Mouse (Mus musculus) kidney, embryonic 16.5 days (tissue): ENCODE measurements around the gene Gnpat. TPM values are rescaled to one million over a fixed set of nuclear protein-coding genes. Genes with fewer than 3 reads are reported as not detected.

Source experiments
- ATAC-seq: fragments of 200-750 bp; cut with Nextera tagmentation; 2 replicates; pipeline ENCODE4 v1.8.0; 2017; ENCODE audit warnings: moderate TSS enrichment; ENCODE audit not compliant: low FRiP score, low TSS enrichment
- H3K27ac ChIP-seq: fragments of 300-500 bp; sonication (generic); 2 replicates; pipeline ENCODE4 v1.5.1; 2014; ENCODE audit warnings: low read length
- H3K27me3 ChIP-seq: fragments of 300-500 bp; sonication (generic); 2 replicates; pipeline ENCODE4 v1.6.1; 2014; ENCODE audit warnings: low read length, control low read depth, mixed read lengths; ENCODE audit not compliant: insufficient read depth
- H3K36me3 ChIP-seq: fragments of 300-500 bp; sonication (generic); 2 replicates; pipeline ENCODE4 v1.6.1; 2014; ENCODE audit warnings: low read length, control low read depth, mixed read lengths; ENCODE audit not compliant: insufficient read depth
- H3K4me1 ChIP-seq: fragments of 300-500 bp; sonication (generic); 2 replicates; pipeline ENCODE4 v1.6.1; 2014; ENCODE audit warnings: low read length, control low read depth, mixed read lengths; ENCODE audit not compliant: insufficient read depth
- H3K4me2 ChIP-seq: fragments of 300-500 bp; sonication (generic); replicated peaks from 2 replicates; pipeline ENCODE4 v1.6.1; 2014; ENCODE audit warnings: low read depth, low read length
- H3K4me3 ChIP-seq: fragments of 300-500 bp; sonication (generic); 2 replicates; pipeline ENCODE4 v1.5.1; 2014; ENCODE audit warnings: mild to moderate bottlenecking, low read length
- H3K9ac ChIP-seq: fragments of 300-500 bp; sonication (generic); replicated peaks from 2 replicates; pipeline ENCODE4 v1.6.1; 2014; ENCODE audit warnings: low read length
- H3K9me3 ChIP-seq: fragments of 300-500 bp; sonication (generic); 2 replicates; pipeline ENCODE4 v1.6.1; 2016; ENCODE audit warnings: low read length, control low read depth
- WGBS: fragments of 180-500 bp; shearing (Covaris S2); extraction: QIAGEN DNeasy Blood & Tissue Kit; methylation state at CpG from one replicate; pipeline ENCODE4 v1.1.7; 2014; 5-methylcytosine and 5-hydroxymethylcytosine counted together
- polyA plus RNA-seq: library from polyadenylated mRNA; unstranded; fragments of >200 nt; fragmentation: Nextera tagmentation; extraction: Ambion mirVana; gene quantifications from 2 replicates; pipeline ENCODE4 v1.2.1, GENCODE M21; 2015

Gnpat gene
- polyA plus RNA-seq, 1 experiment from 2014 or later, result 122 TPM

- Histone ChIP-seq H3K9me3 (no peaks in the 10 kb centered on the region), H3K4me2 (no peak overlapping the region), H3K4me3 (no peak overlapping the region), H3K36me3 (0 out of 2 replicates have a peak, but pooled peaks cover 7% of the 10 kb centered on the region), H3K27me3 (no peaks in the 10 kb centered on the region), H3K9ac (no peak overlapping the region), H3K27ac (no peak overlapping the region), H3K4me1 (peaks cover 18% of the 10 kb centered on the region)
- no peak for ATAC-seq
- 78% methylated on average over 11 of the region's 11 CpGs for WGBS
Measured at GRCm38 (mm10) chr8:124929006-124929405, 66.2 kb downstream of the Gnpat start.

GRCm38 (mm10) chr8:124930086-124930485 lies 67.3 kb downstream of the Gnpat start:
- no peaks in the 10 kb centered on the region for H3K9me3 ChIP-seq
- no peaks in the 10 kb centered on the region for H3K27me3 ChIP-seq
- no peak overlapping the region for H3K9ac ChIP-seq
- H3K4me3 ChIP-seq, result no peak overlapping the region
- ATAC-seq, result no peak
- H3K4me1 ChIP-seq, result peaks cover 16% of the 10 kb centered on the region
- 0 out of 2 replicates have a peak overlapping the region, but pooled peaks have one; percentile 29 for H3K27ac ChIP-seq
- 82% methylated on average over 13 of the region's 13 CpGs for WGBS
- H3K36me3 ChIP-seq, result 0 out of 2 replicates have a peak, but pooled peaks cover 2% of the 10 kb centered on the region
- H3K4me2 ChIP-seq, result no peak overlapping the region

GRCm38 (mm10) chr8:124930649-124931048 lies 67.8 kb downstream of the Gnpat start:
- H3K27me3 ChIP-seq, result no peaks in the 10 kb centered on the region
- H3K4me1 ChIP-seq, result peaks cover 16% of the 10 kb centered on the region
- no peaks in the 10 kb centered on the region for H3K9me3 ChIP-seq
- no peak overlapping the region for H3K4me2 ChIP-seq
- 0 out of 2 replicates have a peak, but pooled peaks cover 2% of the 10 kb centered on the region for H3K36me3 ChIP-seq
- WGBS, result 87% methylated on average over 4 of the region's 4 CpGs
- ATAC-seq, result no peak
- no peak overlapping the region for H3K9ac ChIP-seq
- no peak overlapping the region for H3K4me3 ChIP-seq
- H3K27ac ChIP-seq, result 0 out of 2 replicates have a peak overlapping the region, but pooled peaks have one; percentile 29

- WGBS, result 85% methylated on average over 3 of the region's 3 CpGs
- Histone ChIP-seq H3K9ac (no peak overlapping the region), H3K27me3 (no peaks in the 10 kb centered on the region), H3K4me1 (peaks cover 11% of the 10 kb centered on the region), H3K4me2 (no peak overlapping the region), H3K9me3 (no peaks in the 10 kb centered on the region), H3K36me3 (0 out of 2 replicates have a peak, but pooled peaks cover 6% of the 10 kb centered on the region), H3K27ac (no peak overlapping the region), H3K4me3 (no peak overlapping the region)
- no peak for ATAC-seq
Measured at GRCm38 (mm10) chr8:124932435-124932834, 69.6 kb downstream of the Gnpat start.

GRCm38 (mm10) chr8:124935116-124935515 lies 72.3 kb downstream of the Gnpat start:
- no peak overlapping the region for H3K4me2 ChIP-seq
- peaks cover 11% of the 10 kb centered on the region; the same call in 1 of the 2 replicates for H3K36me3 ChIP-seq
- H3K4me3 ChIP-seq, result no peak overlapping the region
- ATAC-seq, result no peak
- peaks cover 6% of the 10 kb centered on the region; the same call in 1 of the 2 replicates for H3K4me1 ChIP-seq
- no peaks in the 10 kb centered on the region for H3K9me3 ChIP-seq
- H3K27me3 ChIP-seq, result no peaks in the 10 kb centered on the region
- WGBS, result 70% methylated on average over 5 of the region's 5 CpGs
- H3K27ac ChIP-seq, result no peak overlapping the region
- H3K9ac ChIP-seq, result no peak overlapping the region

GRCm38 (mm10) chr8:124936699-124937098 lies 73.9 kb downstream of the Gnpat start:
- Histone ChIP-seq H3K27me3 (no peaks in the 10 kb centered on the region), H3K36me3 (peaks cover 12% of the 10 kb centered on the region), H3K4me3 (no peak overlapping the region), H3K27ac (no peak overlapping the region), H3K4me2 (no peak overlapping the region), H3K9ac (no peak overlapping the region), H3K9me3 (no peaks in the 10 kb centered on the region), H3K4me1 (no peaks in the 10 kb centered on the region)
- 98% methylated on average over 10 of the region's 10 CpGs for WGBS
- no peak for ATAC-seq

GRCm38 (mm10) chr8:124937293-124937692 lies 74.5 kb downstream of the Gnpat start:
- Histone ChIP-seq H3K27ac (no peak overlapping the region), H3K9me3 (no peaks in the 10 kb centered on the region), H3K4me3 (no peak overlapping the region), H3K9ac (no peak overlapping the region), H3K36me3 (peaks cover 13% of the 10 kb centered on the region), H3K4me1 (no peaks in the 10 kb centered on the region), H3K4me2 (no peak overlapping the region), H3K27me3 (no peaks in the 10 kb centered on the region)
- WGBS, result 86% methylated on average over 4 of the region's 4 CpGs
- no peak for ATAC-seq

Other genes with a start within 250 kb of the Gnpat start
- 28.0 and 31.7 TPM in 2 replicates for gene 2310022B05Rik, start 199.7 kb upstream of the Gnpat start, polyA plus RNA-seq
- 43.5 and 49.9 TPM in 2 replicates for gene Ttc13, start 141.1 kb upstream of the Gnpat start, polyA plus RNA-seq
- gene Arv1, start 140.9 kb upstream of the Gnpat start, polyA plus RNA-seq, result 23.8 and 27.2 TPM in 2 replicates
- 3.4 and 4.0 TPM in 2 replicates for gene Fam89a, start 111.2 kb upstream of the Gnpat start, polyA plus RNA-seq
- gene Trim67, start 69.9 kb upstream of the Gnpat start, polyA plus RNA-seq, result 0.05 and 0.09 TPM in 2 replicates
- 47.6 and 50.1 TPM in 2 replicates for gene 2810004N23Rik, start 87 bp downstream of the Gnpat start, polyA plus RNA-seq
- 7.8 and 8.1 TPM in 2 replicates for gene Exoc8, start 34.7 kb downstream of the Gnpat start, polyA plus RNA-seq
- 9.1 and 9.8 TPM in 2 replicates for gene Sprtn, start 34.9 kb downstream of the Gnpat start, polyA plus RNA-seq
- gene Egln1, start 86.3 kb downstream of the Gnpat start, polyA plus RNA-seq, result 9.0 and 10.3 TPM in 2 replicates
- 123 and 129 TPM in 2 replicates for gene Tsnax, start 150.0 kb downstream of the Gnpat start, polyA plus RNA-seq
- gene Disc1, start 191.2 kb downstream of the Gnpat start, polyA plus RNA-seq, result 2.1 and 3.2 TPM in 2 replicates